Mouse (Mus musculus): ENCODE results near the gene Smg9. TPM values are rescaled to one million over a fixed set of nuclear protein-coding genes. Genes with fewer than 3 reads are reported as not detected.

Gene Smg9
- total RNA-seq (2021) = 10 to 100 TPM; 34.1 to 39.1 TPM

GRCm38 (mm10) chr7:24399256-24400081, at the start of gene Smg9:
TSS of gene Smg9 (plus strand) at chr7:24399619.
- DNase-seq (ENCODE audit: extremely low spot score in 1 of 2, low spot score in 2 of 2) = peak; percentile 97 to 98
- intact Hi-C loops (cut with DNase I) = no loop called here

GRCm38 (mm10) chr7:24355646-24356045, 43.8 kb upstream of the Smg9 start:
- intact Hi-C loops (cut with DNase I) = no loop called here
- no peak for DNase-seq (ENCODE audit: extremely low spot score in 1 of 2, low spot score in 2 of 2)

GRCm38 (mm10) chr7:24356081-24356480, 43.3 kb upstream of the Smg9 start:
- no peak for DNase-seq (ENCODE audit: extremely low spot score in 1 of 2, low spot score in 2 of 2)

GRCm38 (mm10) chr7:24357899-24358298, 41.5 kb upstream of the Smg9 start:
- no peak for DNase-seq (ENCODE audit: extremely low spot score in 1 of 2, low spot score in 2 of 2)
- intact Hi-C loops (cut with DNase I) = no loop called here

More at GRCm38 (mm10) chr7:24356081-24356480, 43.3 kb upstream of the Smg9 start:
- intact Hi-C loops (cut with DNase I) = no loop called here

GRCm38 (mm10) chr7:24359269-24359668, 40.1 kb upstream of the Smg9 start:
- intact Hi-C loops (cut with DNase I) = no loop called here
- no peak for DNase-seq (ENCODE audit: extremely low spot score in 1 of 2, low spot score in 2 of 2)

GRCm38 (mm10) chr7:24361001-24361400, 38.4 kb upstream of the Smg9 start:
- intact Hi-C loops (cut with DNase I) = no loop called here
- no peak for DNase-seq (ENCODE audit: extremely low spot score in 1 of 2, low spot score in 2 of 2)

- intact Hi-C loops (cut with DNase I) = no loop called here
These were observed 36.2 kb upstream of the Smg9 start for GRCm38 (mm10) chr7:24363228-24363627.

GRCm38 (mm10) chr7:24364827-24365226, 34.6 kb upstream of the Smg9 start:
- intact Hi-C loops (cut with DNase I) = no loop called here
- DNase-seq (ENCODE audit: extremely low spot score in 1 of 2, low spot score in 2 of 2) = peak; percentile 86 to 87

More at GRCm38 (mm10) chr7:24363228-24363627, 36.2 kb upstream of the Smg9 start:
- peak in 1 of 2 experiments; percentile 64 for DNase-seq (ENCODE audit: extremely low spot score in 1 of 2, low spot score in 2 of 2)

- intact Hi-C loops (cut with DNase I) = no loop called here
- no peak for DNase-seq (ENCODE audit: extremely low spot score in 1 of 2, low spot score in 2 of 2)
These were observed 34.0 kb upstream of the Smg9 start for GRCm38 (mm10) chr7:24365258-24366014.

GRCm38 (mm10) chr7:24366716-24367632, 32.4 kb upstream of the Smg9 start:
- intact Hi-C loops (cut with DNase I) = no loop called here
- no peak for DNase-seq (ENCODE audit: extremely low spot score in 1 of 2, low spot score in 2 of 2)

- intact Hi-C loops (cut with DNase I) = no loop called here
- no peak for DNase-seq (ENCODE audit: extremely low spot score in 1 of 2, low spot score in 2 of 2)
These were observed 31.2 kb upstream of the Smg9 start for GRCm38 (mm10) chr7:24368226-24368625.

GRCm38 (mm10) chr7:24368946-24369345, 30.5 kb upstream of the Smg9 start:
- intact Hi-C loops (cut with DNase I) = no loop called here
- no peak for DNase-seq (ENCODE audit: extremely low spot score in 1 of 2, low spot score in 2 of 2)

GRCm38 (mm10) chr7:24369731-24370541, 29.5 kb upstream of the Smg9 start, which contains the start of gene Kcnn4:
TSS of gene Kcnn4 (plus strand) at chr7:24370263.
- intact Hi-C loops (cut with DNase I) = no loop called here
- no peak for DNase-seq (ENCODE audit: extremely low spot score in 1 of 2, low spot score in 2 of 2)

- intact Hi-C loops (cut with DNase I) = no loop called here
- no peak for DNase-seq (ENCODE audit: extremely low spot score in 1 of 2, low spot score in 2 of 2)
These were observed 28.2 kb upstream of the Smg9 start for GRCm38 (mm10) chr7:24371012-24371808.

- intact Hi-C loops (cut with DNase I) = no loop called here
These were observed 27.6 kb upstream of the Smg9 start for GRCm38 (mm10) chr7:24371809-24372145.

GRCm38 (mm10) chr7:24372300-24372699, 27.1 kb upstream of the Smg9 start:
- no peak for DNase-seq (ENCODE audit: extremely low spot score in 1 of 2, low spot score in 2 of 2)

More at GRCm38 (mm10) chr7:24371809-24372145, 27.6 kb upstream of the Smg9 start:
- no peak for DNase-seq (ENCODE audit: extremely low spot score in 1 of 2, low spot score in 2 of 2)

GRCm38 (mm10) chr7:24372786-24373185, 26.6 kb upstream of the Smg9 start:
- no peak for DNase-seq (ENCODE audit: extremely low spot score in 1 of 2, low spot score in 2 of 2)
- intact Hi-C loops (cut with DNase I) = no loop called here

More at GRCm38 (mm10) chr7:24372300-24372699, 27.1 kb upstream of the Smg9 start:
- intact Hi-C loops (cut with DNase I) = no loop called here
